23 mouse cellular contexts compared by ENCODE assay signal in genomic region chr1:60665329-60665728, GRCm38 (mm10). TPM values are rescaled to one million over a fixed set of nuclear protein-coding genes. Genes with fewer than 3 reads are reported as not detected.
DNase-seq lines count a peak whose midpoint lies in the region; ATAC-seq and TF ChIP-seq lines count a peak whose summit lies in the region.
"Had no signal": no experiment of that assay in that cellular context is flagged by ENCODE, and none has a peak within 500 bp of the region (broad histone marks: within the 10 kb centered on the region; RNA-seq: fewer than 3 reads in every experiment).

No protein-coding gene starts in this region.

- H3K9me3 ChIP-seq in kidney, postnatal 0 days (replicated peaks; ENCODE audit: low read length), result no peaks in the 10 kb centered on the region
- H3K9me3 ChIP-seq in kidney, embryonic 14.5 days (ENCODE audit: control insufficient read depth, low read length), result no peaks in the 10 kb centered on the region
- H3K9me3 ChIP-seq: embryonic facial prominence, embryonic 10.5 days; embryonic facial prominence, embryonic 12.5 days; forebrain, embryonic 13.5 days; forebrain, embryonic 15.5 days; G1E had no signal

- TF ChIP-seq CTCF in kidney, postnatal 0 days (IDR thresholded peaks at IDR 0.05; ENCODE audit: low read depth), result no peak

- WGBS in kidney, postnatal 0 days, result 46% methylated on average over 5 of the region's 5 CpGs
- 61% methylated on average over 5 of the region's 5 CpGs for WGBS in kidney, embryonic 14.5 days

- H3K4me2 ChIP-seq in kidney, postnatal 0 days (ENCODE audit: low read length), result no peak overlapping the region
- H3K4me2 ChIP-seq in kidney, embryonic 14.5 days (replicated peaks; ENCODE audit: low read depth, low read length), result no peak overlapping the region
- H3K4me2 ChIP-seq: embryonic facial prominence, embryonic 12.5 days; forebrain, embryonic 13.5 days; forebrain, embryonic 15.5 days had no signal

- H3K9ac ChIP-seq in kidney, postnatal 0 days (ENCODE audit: low read depth, low read length), result no peak overlapping the region
- no peak overlapping the region for H3K9ac ChIP-seq in kidney, embryonic 14.5 days (ENCODE audit: low read depth, low read length)
- H3K9ac ChIP-seq: embryonic facial prominence, embryonic 12.5 days; forebrain, embryonic 13.5 days; forebrain, embryonic 15.5 days had no signal

- H3K4me3 ChIP-seq in kidney, postnatal 0 days (replicated peaks; ENCODE audit: low read depth, low read length), result no peak overlapping the region
- no peak overlapping the region for H3K4me3 ChIP-seq in kidney, embryonic 14.5 days (ENCODE audit: low read length)
- H3K4me3 ChIP-seq: embryonic facial prominence, embryonic 10.5 days; embryonic facial prominence, embryonic 12.5 days; forebrain, embryonic 13.5 days; forebrain, embryonic 15.5 days had no signal

- H3K27ac ChIP-seq in kidney, postnatal 0 days, result no peak overlapping the region
- no peak overlapping the region for H3K27ac ChIP-seq in kidney, embryonic 14.5 days (ENCODE audit: low read depth, low read length)
- H3K27ac ChIP-seq: embryonic facial prominence, embryonic 10.5 days; embryonic facial prominence, embryonic 12.5 days; forebrain, embryonic 13.5 days; forebrain, embryonic 15.5 days had no signal

- H3K4me1 ChIP-seq in kidney, postnatal 0 days (replicated peaks; ENCODE audit: insufficient read depth, low read length), result no peaks in the 10 kb centered on the region
- H3K4me1 ChIP-seq in kidney, embryonic 14.5 days (ENCODE audit: control insufficient read depth, insufficient read depth, low read length), result no peaks in the 10 kb centered on the region

- no peak for ATAC-seq in kidney, postnatal 0 days (replicated peaks; ENCODE audit: low FRiP score, low read depth)
- ATAC-seq in kidney, embryonic 14.5 days (ENCODE audit: low FRiP score, low TSS enrichment), result no peak
- ATAC-seq: CD4-positive, CD25-positive, alpha-beta regulatory T cell, adult 4 months; forebrain, embryonic 13.5 days; forebrain, embryonic 15.5 days had no signal

- no peaks in the 10 kb centered on the region for H3K27me3 ChIP-seq in kidney, postnatal 0 days (ENCODE audit: insufficient read depth, low read length)
- no peaks in the 10 kb centered on the region for H3K27me3 ChIP-seq in kidney, embryonic 14.5 days (ENCODE audit: control insufficient read depth, insufficient read depth, low read length)
- H3K27me3 ChIP-seq: CH12.LX; embryonic facial prominence, embryonic 12.5 days; forebrain, embryonic 13.5 days; forebrain, embryonic 15.5 days had no signal

- no peaks in the 10 kb centered on the region for H3K36me3 ChIP-seq in kidney, postnatal 0 days (ENCODE audit: insufficient read depth, low read length)
- no peaks in the 10 kb centered on the region for H3K36me3 ChIP-seq in kidney, embryonic 14.5 days (ENCODE audit: control insufficient read depth, insufficient read depth, low read length)
- H3K36me3 ChIP-seq: embryonic facial prominence, embryonic 10.5 days; embryonic facial prominence, embryonic 12.5 days; forebrain, embryonic 15.5 days; G1E had no signal

- DNase-seq in gastrocnemius, adult 18-20 months (ENCODE audit: low spot score), result peak; percentile 38
- no peak for DNase-seq in gastrocnemius, postnatal 4 days (ENCODE audit: low spot score in 2 of 2)
- DNase-seq in kidney, postnatal 0 days (ENCODE audit: low spot score), result peak; percentile 63
- DNase-seq in NIH3T3 (ENCODE audit: low read depth), result peak; percentile 19
- DNase-seq in skeletal muscle tissue, adult 2 months (ENCODE audit: low read depth, low spot score), result peak; percentile 52
- DNase-seq in frontal cortex, postnatal 14 days (ENCODE audit: low spot score in 2 of 2), result no peak
- DNase-seq: adrenal gland, adult 2 months; adrenal gland, postnatal 10 days; adrenal gland, postnatal 25 days; B cell, adult 2 months; cerebellum, adult 11-12 months; cerebellum, adult 2 months; cerebellum, adult 9-10 months; cerebellum, postnatal 10 days; cerebellum, postnatal 25 days had no signal

RNA-seq across cellular contexts. Expression of gene Cd28, which starts 51.3 kb away (rescaled TPM):
- total RNA-seq in gastrocnemius, adult 18-20 months (2021), result 1 to 10 TPM; 2.2 to 2.9 TPM
- total RNA-seq in gastrocnemius, postnatal 4 days (2021), result 1 to 10 TPM; 2.3 TPM
- 0.10 and 0.16 TPM in 2 replicates for polyA plus RNA-seq in kidney, postnatal 0 days (2015; fragmentation: Nextera tagmentation; extraction: Ambion mirVana)
- polyA plus RNA-seq in kidney, embryonic 14.5 days (2014; fragmentation: Nextera tagmentation; extraction: Ambion mirVana), result 0.16 and 0.33 TPM in 2 replicates
- polyA plus RNA-seq: G1E had no signal

Comparison
In these comparisons a context has a peak if more than half of its experiments do, and no peak if none do; other contexts are left out.
1. DNase-seq: peak in gastrocnemius, adult 18-20 months (single experiment), kidney, postnatal 0 days (single experiment), NIH3T3 (single experiment) and skeletal muscle tissue, adult 2 months (single experiment); none in gastrocnemius, postnatal 4 days (0 of 2) and frontal cortex, postnatal 14 days (0 of 2).